Mouse (Mus musculus) forebrain, embryonic 14.5 days (tissue): ENCODE data around the gene Leng1. TPM values are rescaled to one million over a fixed set of nuclear protein-coding genes. Genes with fewer than 3 reads are reported as not detected.
"Not testable (repeated sequence)": the region's sequence is repeated elsewhere in the genome, so short reads cannot be mapped to it uniquely, and the experiment has no call there.

Experiments used
- ATAC-seq: fragments of 200-750 bp; cut with Nextera tagmentation; 2 replicates; pipeline ENCODE4 v1.8.0; 2017; ENCODE audit warnings: mild to moderate bottlenecking, moderate library complexity
- DNase-seq: peaks from one replicate; pipeline ENCODE4 v3.0.0-alpha.2; 2015; ENCODE audit warnings: low spot score
- H3K27ac ChIP-seq: fragments of 300-500 bp; sonication (generic); 2 replicates; pipeline ENCODE4 v1.5.1; 2014; ENCODE audit warnings: low read depth, mild to moderate bottlenecking, control low read depth, low read length, moderate library complexity
- H3K27me3 ChIP-seq: fragments of 300-500 bp; sonication (generic); replicated peaks from 2 replicates; pipeline ENCODE4 v1.6.1; 2014; ENCODE audit warnings: low read length, control low read depth, mixed read lengths; ENCODE audit not compliant: control insufficient read depth, insufficient read depth
- H3K36me3 ChIP-seq: fragments of 300-500 bp; sonication (generic); 2 replicates; pipeline ENCODE4 v1.6.1; 2014; ENCODE audit warnings: low read length, control low read depth; ENCODE audit not compliant: control insufficient read depth, insufficient read depth
- H3K4me1 ChIP-seq: fragments of 300-500 bp; sonication (generic); 2 replicates; pipeline ENCODE4 v1.6.1; 2014; ENCODE audit warnings: antibody characterized with exemption, low read length, control low read depth; ENCODE audit not compliant: control insufficient read depth, insufficient read depth
- H3K4me2 ChIP-seq: fragments of 300-500 bp; sonication (generic); 2 replicates; pipeline ENCODE4 v1.6.1; 2014; ENCODE audit warnings: mild to moderate bottlenecking, control low read depth, low read length
- H3K4me3 ChIP-seq: fragments of 300-500 bp; sonication (generic); 2 replicates; pipeline ENCODE4 v1.5.1; 2014; ENCODE audit warnings: low read depth, low read length, control low read depth
- H3K9ac ChIP-seq: fragments of 300-500 bp; sonication (generic); 2 replicates; pipeline ENCODE4 v1.6.1; 2014; ENCODE audit warnings: mild to moderate bottlenecking, low read length, control low read depth, moderate library complexity
- H3K9me3 ChIP-seq: fragments of 300-500 bp; sonication (generic); replicated peaks from 2 replicates; pipeline ENCODE4 v1.6.1; 2016; ENCODE audit warnings: low read length, control low read depth, mixed read lengths; ENCODE audit not compliant: control insufficient read depth
- WGBS: fragments of 180-500 bp; shearing (Covaris S2); extraction: QIAGEN DNeasy Blood & Tissue Kit; methylation state at CpG from one replicate; pipeline ENCODE4 v1.1.7; 2014; 5-methylcytosine and 5-hydroxymethylcytosine counted together
- polyA plus RNA-seq: library from polyadenylated mRNA; unstranded; fragments of >200 nt; fragmentation: Nextera tagmentation; extraction: Ambion mirVana; gene quantifications from 2 replicates; pipeline ENCODE4 v1.2.1, GENCODE M21; 2014

The Leng1 gene
- polyA plus RNA-seq, 1 experiment from 2014 or later = 10.2 TPM

- Histone ChIP-seq H3K4me2 (peak overlapping the region; percentile 97), H3K36me3 (peaks cover 39% of the 10 kb centered on the region), H3K27ac (no peak overlapping the region), H3K4me1 (peaks cover 11% of the 10 kb centered on the region), H3K4me3 (peak overlapping the region; percentile 87), H3K27me3 (no peaks in the 10 kb centered on the region), H3K9ac (peak overlapping the region; percentile 89), H3K9me3 (no peaks in the 10 kb centered on the region)
- no peak for DNase-seq
- no peak for ATAC-seq
- 32% methylated on average over 6 of the region's 6 CpGs for WGBS
Measured at GRCm38 (mm10) chr7:3705911-3706310, 40.3 kb upstream of the Leng1 start.

DNA sequence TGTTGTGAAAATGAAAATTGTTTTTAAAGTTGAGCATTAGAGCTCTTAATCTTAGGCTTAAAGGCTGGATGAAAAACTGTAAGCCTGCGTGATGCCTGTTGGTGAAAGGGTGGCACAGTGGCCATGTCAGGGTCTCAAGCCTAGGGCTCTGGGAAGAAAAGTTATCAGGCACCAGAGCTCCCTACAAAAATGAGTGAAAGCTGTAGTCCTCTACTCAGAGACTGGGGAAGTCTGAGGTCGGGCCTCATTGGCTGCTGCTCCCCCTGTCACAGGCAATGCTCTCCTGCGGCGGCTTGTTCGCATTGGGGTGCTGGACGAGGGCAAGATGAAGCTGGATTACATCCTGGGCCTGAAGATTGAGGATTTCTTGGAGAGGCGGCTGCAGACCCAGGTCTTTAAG lies 39.8 kb upstream of the Leng1 start:
- H3K9me3 ChIP-seq, H3K27me3 ChIP-seq, H3K27ac ChIP-seq, DNase-seq, ATAC-seq: not testable (repeated sequence)
- peak overlapping the region; percentile 97 for H3K4me2 ChIP-seq
- peaks cover 11% of the 10 kb centered on the region for H3K4me1 ChIP-seq
- H3K4me3 ChIP-seq = peak overlapping the region; percentile 87
- H3K9ac ChIP-seq = peak overlapping the region; percentile 89
- peaks cover 42% of the 10 kb centered on the region for H3K36me3 ChIP-seq
- WGBS = 3% methylated on average over 6 of the region's 7 CpGs

DNA sequence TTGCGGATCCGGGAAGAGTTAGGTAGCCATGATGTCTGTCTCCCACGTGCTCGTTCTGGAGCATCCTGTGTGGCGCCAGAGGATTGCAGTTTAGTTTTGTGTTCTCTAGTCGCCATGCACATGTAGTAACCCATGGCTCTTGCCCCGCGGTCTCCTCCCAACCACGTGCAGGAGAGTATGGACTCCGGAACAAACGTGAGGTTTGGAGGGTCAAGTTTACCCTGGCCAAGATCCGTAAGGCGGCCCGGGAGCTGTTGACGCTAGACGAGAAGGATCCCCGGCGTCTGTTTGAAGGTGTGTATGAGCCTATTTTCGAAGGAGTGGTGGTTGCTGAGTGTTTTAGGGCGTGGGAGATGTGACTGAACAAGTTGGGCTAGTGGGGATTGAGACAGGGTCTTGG lies 38.8 kb upstream of the Leng1 start:
- Histone ChIP-seq H3K27ac (peak overlapping the region; percentile 94), H3K4me1 (peaks cover 11% of the 10 kb centered on the region), H3K36me3 (peaks cover 49% of the 10 kb centered on the region), H3K4me2 (peak overlapping the region; percentile 97), H3K9me3 (no peaks in the 10 kb centered on the region), H3K9ac (peak overlapping the region; percentile 89), H3K27me3 (no peaks in the 10 kb centered on the region), H3K4me3 (peak overlapping the region; percentile 87)
- WGBS = 0% methylated on average over 20 of the region's 20 CpGs
- no peak for DNase-seq
- ATAC-seq = peak; percentile 48

DNA sequence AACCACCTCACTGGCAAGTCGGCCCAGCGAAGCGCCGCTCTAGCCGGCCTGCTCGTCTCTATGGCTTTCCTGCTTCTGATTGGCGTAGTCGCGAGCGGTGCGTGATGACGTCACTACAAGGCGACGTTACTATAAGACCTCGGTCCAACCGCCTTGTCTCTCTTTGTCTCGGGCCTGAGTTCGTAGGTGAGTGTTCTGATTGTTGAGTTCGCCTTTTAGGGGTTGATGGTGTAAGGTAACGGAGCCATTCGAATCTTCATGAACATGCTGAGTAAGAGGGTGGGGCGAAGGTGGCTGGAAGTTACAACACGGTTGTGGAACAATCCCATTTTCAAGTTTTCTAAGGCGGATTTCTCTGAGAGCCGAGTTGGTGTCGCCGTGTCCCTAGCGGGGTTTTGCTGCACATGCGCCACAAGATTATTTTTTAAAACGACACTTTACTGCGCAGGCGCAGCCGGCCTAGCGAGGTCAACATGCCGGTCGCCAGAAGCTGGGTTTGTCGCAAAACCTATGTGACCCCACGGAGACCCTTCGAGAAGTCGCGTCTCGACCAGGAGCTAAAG lies 38.3 kb upstream of the Leng1 start, which contains the start of gene Rps9:
Gene Rps9, plus strand, starts transcription at position 115 of the 563 bp plus-strand sequence.
- Histone ChIP-seq H3K27ac (peak within 1 kb of the TSS; percentile 94), H3K27me3 (no peaks in the 10 kb centered on the region), H3K4me3 (peak within 1 kb of the TSS; percentile 87), H3K4me1 (peaks cover 11% of the 10 kb centered on the region), H3K36me3 (peaks cover 51% of the 10 kb centered on the region), H3K9me3 (no peaks in the 10 kb centered on the region), H3K9ac (peak within 1 kb of the TSS; percentile 89), H3K4me2 (peak within 1 kb of the TSS; percentile 97)
- peak; percentile 99 for DNase-seq
- WGBS = 1% methylated on average over 42 of the region's 42 CpGs
- peak; percentile 96 for ATAC-seq

- H3K36me3 ChIP-seq = peaks cover 53% of the 10 kb centered on the region
- H3K9ac ChIP-seq = peak overlapping the region; percentile 89
- H3K4me3 ChIP-seq = peak overlapping the region; percentile 87
- ATAC-seq (peak; percentile 38), DNase-seq (no peak)
- no peaks in the 10 kb centered on the region for H3K27me3 ChIP-seq
- peak overlapping the region; percentile 67 for H3K27ac ChIP-seq
- H3K4me1 ChIP-seq = peaks cover 11% of the 10 kb centered on the region
- no peaks in the 10 kb centered on the region for H3K9me3 ChIP-seq
- peak overlapping the region; percentile 60 for H3K4me2 ChIP-seq
- 19% methylated on average over 6 of the region's 6 CpGs for WGBS
Measured at GRCm38 (mm10) chr7:3703148-3703878, 37.7 kb upstream of the Leng1 start.

- no peak overlapping the region for H3K9ac ChIP-seq
- WGBS = 96% methylated on average over 6 of the region's 6 CpGs
- H3K36me3 ChIP-seq = peaks cover 52% of the 10 kb centered on the region
- no peaks in the 10 kb centered on the region for H3K9me3 ChIP-seq
- DNase-seq (no peak), ATAC-seq (no peak)
- no peak overlapping the region for H3K4me3 ChIP-seq
- no peak overlapping the region for H3K27ac ChIP-seq
- no peaks in the 10 kb centered on the region for H3K27me3 ChIP-seq
- H3K4me2 ChIP-seq = no peak overlapping the region
- H3K4me1 ChIP-seq = peaks cover 9% of the 10 kb centered on the region
Measured at GRCm38 (mm10) chr7:3698471-3698870, 32.8 kb upstream of the Leng1 start.

DNA sequence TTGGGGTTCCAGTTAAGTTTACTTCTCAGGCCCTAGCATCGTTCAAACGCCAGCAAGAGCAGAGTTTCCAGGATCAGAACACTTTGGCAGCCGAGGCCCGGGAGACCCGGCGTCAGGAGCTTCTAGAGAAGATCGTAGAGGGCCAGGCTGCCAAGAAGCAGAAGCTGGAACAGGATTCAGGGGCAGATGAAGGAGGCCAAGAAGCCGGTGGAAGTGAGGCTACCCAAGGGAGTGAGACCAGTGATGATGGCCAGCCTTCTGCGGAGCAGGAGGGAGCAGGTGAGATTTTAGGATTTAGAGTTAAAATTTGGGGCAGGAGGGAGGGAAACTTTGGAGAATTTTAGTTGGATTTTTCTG lies 29.3 kb upstream of the Leng1 start:
- 4% methylated on average over 9 of the region's 9 CpGs for WGBS
- peak overlapping the region; percentile 70 for H3K4me2 ChIP-seq
- H3K4me1 ChIP-seq = peaks cover 15% of the 10 kb centered on the region
- not testable (repeated sequence) for ATAC-seq, H3K27me3 ChIP-seq, DNase-seq, H3K27ac ChIP-seq, H3K9me3 ChIP-seq
- H3K36me3 ChIP-seq = peaks cover 40% of the 10 kb centered on the region
- H3K4me3 ChIP-seq = peak overlapping the region; percentile 69
- peak overlapping the region; percentile 91 for H3K9ac ChIP-seq

- WGBS = 1% methylated on average over 41 of the region's 55 CpGs
- Histone ChIP-seq H3K9ac (peak overlapping the region; percentile 91), H3K4me1 (peaks cover 15% of the 10 kb centered on the region), H3K27me3 (no peaks in the 10 kb centered on the region), H3K27ac (peak overlapping the region; percentile 79), H3K36me3 (peaks cover 36% of the 10 kb centered on the region), H3K4me2 (peak overlapping the region; percentile 70), H3K9me3 (no peaks in the 10 kb centered on the region), H3K4me3 (peak overlapping the region; percentile 69)
- peak; percentile 45 for ATAC-seq
- peak; percentile 87 for DNase-seq
Measured at GRCm38 (mm10) chr7:3694076-3694948, 28.7 kb upstream of the Leng1 start.
